Mouse (Mus musculus) E14TG2a.4 (cell line): ENCODE data around the gene Dpf3.

Experiments used
- H3K27me3 ChIP-seq: 2 replicates; pipeline ENCODE4 v1.6.1; 2014; ENCODE audit warnings: low read length, control low read depth; ENCODE audit not compliant: insufficient read depth
- H3K36me3 ChIP-seq: 2 replicates; pipeline ENCODE4 v1.6.1; 2014; ENCODE audit warnings: low read length, control low read depth; ENCODE audit not compliant: insufficient read depth
- H3K4me1 ChIP-seq: replicated peaks from 2 replicates; pipeline ENCODE4 v1.6.1; 2014; ENCODE audit warnings: low read depth, low read length, control low read depth
- H3K4me3 ChIP-seq: replicated peaks from 2 replicates; pipeline ENCODE4 v1.5.1; 2014; ENCODE audit warnings: mild to moderate bottlenecking, low read length
- H3K9me3 ChIP-seq: 2 replicates; pipeline ENCODE4 v1.6.1; 2014; ENCODE audit warnings: low read length, control low read depth
- CTCF ChIP-seq: conservative IDR thresholded peaks from 2 replicates; pipeline ENCODE4 v1.5.1; 2014; ENCODE audit warnings: low read length
- NANOG ChIP-seq: IDR thresholded peaks from 2 replicates; pipeline ENCODE4 v1.6.1; 2014; ENCODE audit warnings: borderline replicate concordance, low read length, mixed read lengths
- POU5F1 ChIP-seq: IDR thresholded peaks from 2 replicates; pipeline ENCODE4 v1.6.1; 2014; ENCODE audit warnings: low read length, borderline replicate concordance

Gene Dpf3

GRCm38 (mm10) chr12:83485911-83486670, 1.4 kb downstream of the Dpf3 start:
- Histone ChIP-seq H3K9me3 (no peaks in the 10 kb centered on the region), H3K4me1 (peaks cover 42% of the 10 kb centered on the region), H3K27me3 (peaks cover 73% of the 10 kb centered on the region), H3K4me3 (peak overlapping the region; percentile 86), H3K36me3 (no peaks in the 10 kb centered on the region)
- TF ChIP-seq CTCF: no peak
- TF ChIP-seq NANOG: no peak
- TF ChIP-seq POU5F1: no peak

GRCm38 (mm10) chr12:83484855-83485745, 2.4 kb downstream of the Dpf3 start:
- H3K9me3 ChIP-seq: peaks cover 4% of the 10 kb centered on the region; the same call in 1 of the 2 replicates
- TF ChIP-seq NANOG: no peak
- no peak for TF ChIP-seq CTCF
- no peak for TF ChIP-seq POU5F1

GRCm38 (mm10) chr12:83483653-83484052, 3.9 kb downstream of the Dpf3 start:
- peaks cover 4% of the 10 kb centered on the region; the same call in 1 of the 2 replicates for H3K9me3 ChIP-seq
- H3K27me3 ChIP-seq: peaks cover 58% of the 10 kb centered on the region
- H3K36me3 ChIP-seq: no peaks in the 10 kb centered on the region
- TF ChIP-seq NANOG: no peak
- TF ChIP-seq POU5F1: no peak
- no peak for TF ChIP-seq CTCF
- no peak overlapping the region for H3K4me3 ChIP-seq
- H3K4me1 ChIP-seq: peaks cover 33% of the 10 kb centered on the region

More at GRCm38 (mm10) chr12:83484855-83485745, 2.4 kb downstream of the Dpf3 start:
- peaks cover 42% of the 10 kb centered on the region for H3K4me1 ChIP-seq
- no peaks in the 10 kb centered on the region for H3K36me3 ChIP-seq
- H3K27me3 ChIP-seq: peaks cover 70% of the 10 kb centered on the region
- H3K4me3 ChIP-seq: peak overlapping the region; percentile 86

GRCm38 (mm10) chr12:83481439-83481838, 6.1 kb downstream of the Dpf3 start:
- H3K36me3 ChIP-seq: no peaks in the 10 kb centered on the region
- peaks cover 23% of the 10 kb centered on the region for H3K4me1 ChIP-seq
- no peak overlapping the region for H3K4me3 ChIP-seq
- peaks cover 42% of the 10 kb centered on the region for H3K27me3 ChIP-seq
- TF ChIP-seq POU5F1 (no peak), CTCF (no peak)
- peaks cover 4% of the 10 kb centered on the region; the same call in 1 of the 2 replicates for H3K9me3 ChIP-seq

GRCm38 (mm10) chr12:83479818-83480401, 7.6 kb downstream of the Dpf3 start:
- H3K36me3 ChIP-seq: no peaks in the 10 kb centered on the region
- H3K9me3 ChIP-seq: peaks cover 4% of the 10 kb centered on the region; the same call in 1 of the 2 replicates
- peaks cover 27% of the 10 kb centered on the region for H3K27me3 ChIP-seq
- peaks cover 8% of the 10 kb centered on the region for H3K4me1 ChIP-seq
- TF ChIP-seq POU5F1: no peak
- no peak for TF ChIP-seq CTCF
- no peak for TF ChIP-seq NANOG
- H3K4me3 ChIP-seq: no peak overlapping the region

- TF ChIP-seq POU5F1 (no peak), NANOG (no peak), CTCF (no peak)
- Histone ChIP-seq H3K4me1 (no peaks in the 10 kb centered on the region; the same call in none of the 2 replicates), H3K27me3 (peaks cover 19% of the 10 kb centered on the region)
These were observed 8.4 kb downstream of the Dpf3 start for GRCm38 (mm10) chr12:83479140-83479539.

GRCm38 (mm10) chr12:83476277-83476676, 11.2 kb downstream of the Dpf3 start:
- Histone ChIP-seq H3K27me3 (peaks cover 20% of the 10 kb centered on the region), H3K9me3 (peaks cover 4% of the 10 kb centered on the region; the same call in 1 of the 2 replicates), H3K36me3 (no peaks in the 10 kb centered on the region), H3K4me3 (no peak overlapping the region), H3K4me1 (no peaks in the 10 kb centered on the region)
- TF ChIP-seq POU5F1: no peak
- no peak for TF ChIP-seq NANOG

More at GRCm38 (mm10) chr12:83479140-83479539, 8.4 kb downstream of the Dpf3 start:
- peaks cover 4% of the 10 kb centered on the region; the same call in 1 of the 2 replicates for H3K9me3 ChIP-seq
- H3K4me3 ChIP-seq: no peak overlapping the region
- no peaks in the 10 kb centered on the region for H3K36me3 ChIP-seq

- Histone ChIP-seq H3K27me3 (peaks cover 26% of the 10 kb centered on the region), H3K4me1 (no peaks in the 10 kb centered on the region), H3K9me3 (peaks cover 4% of the 10 kb centered on the region; the same call in 1 of the 2 replicates), H3K36me3 (no peaks in the 10 kb centered on the region), H3K4me3 (no peak overlapping the region)
- TF ChIP-seq CTCF (no peak), POU5F1 (no peak), NANOG (no peak)
These were observed 12.1 kb downstream of the Dpf3 start for GRCm38 (mm10) chr12:83475419-83475818.
